Mouse (Mus musculus): Measurements from ENCODE around the gene Ppp1cc.

- no peak for TF ChIP-seq CTCF (IDR thresholded peaks at IDR 0.05; ENCODE audit: insufficient read depth, low read length)
- no peak for TF ChIP-seq POLR2A (IDR thresholded peaks at IDR 0.05; ENCODE audit: borderline replicate concordance, extremely low read depth, low read depth, low read length)
These were observed 21.3 kb upstream of the Ppp1cc start for GRCm38 (mm10) chr5:122136508-122137408.

Measured in lung, adult 2 months (tissue).